Mouse (Mus musculus) retina, postnatal 1 day (tissue): ENCODE results near the gene Dlx2.
A peak's percentile ranks its signal among the peaks of the same experiment; 100 is the strongest.

Experiments used
- DNase-seq: peaks from one replicate; pipeline ENCODE4 v3.0.0-alpha.2; 2012

Gene Dlx2

DNA sequence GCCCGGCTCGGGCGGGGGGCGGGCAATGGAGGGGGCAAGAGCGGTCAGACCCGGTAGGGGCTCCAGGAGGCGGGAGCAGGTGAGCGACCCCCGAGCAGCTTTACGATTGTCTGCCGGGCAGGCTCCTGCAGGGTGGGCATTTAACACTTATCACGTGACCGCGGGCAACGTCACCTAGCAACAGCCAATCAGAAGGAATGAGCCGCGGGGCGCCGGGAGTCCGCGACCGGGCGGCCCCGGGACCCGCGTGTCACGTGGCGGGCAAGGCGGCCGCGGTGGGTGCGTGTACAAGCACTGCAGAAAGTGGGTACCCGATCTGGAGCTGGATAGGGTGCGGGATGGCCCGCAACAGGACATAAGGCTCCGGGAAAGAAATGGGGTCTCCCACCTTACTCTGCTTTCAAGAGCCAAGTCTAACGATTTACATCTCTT, at the start of gene Dlx2:
Gene Dlx2 (minus strand): TSS at position 115 of the 432 bp plus-strand sequence.
- DNase-seq: peak; percentile 93

DNA sequence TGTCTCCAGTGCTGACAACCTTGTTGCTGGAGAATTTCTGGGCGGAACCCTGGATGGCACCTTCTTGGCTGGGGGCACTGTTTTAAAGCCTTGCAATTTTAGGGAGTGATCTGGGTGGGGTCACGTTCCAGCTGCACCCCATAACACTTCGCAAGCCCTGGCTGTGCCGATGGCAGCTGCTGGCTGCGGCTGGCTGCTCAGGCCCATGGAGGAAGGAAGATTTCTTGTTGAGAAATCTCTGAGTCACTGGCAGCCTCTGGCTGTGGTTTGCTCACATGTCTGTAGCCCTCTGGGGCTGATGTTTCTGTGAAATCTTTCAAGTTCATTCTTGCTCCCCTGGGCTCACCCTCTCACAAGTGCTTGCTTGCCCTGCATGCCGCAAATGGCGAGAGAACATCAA, 47.9 kb upstream of the Dlx2 start:
- DNase-seq: no peak

DNA sequence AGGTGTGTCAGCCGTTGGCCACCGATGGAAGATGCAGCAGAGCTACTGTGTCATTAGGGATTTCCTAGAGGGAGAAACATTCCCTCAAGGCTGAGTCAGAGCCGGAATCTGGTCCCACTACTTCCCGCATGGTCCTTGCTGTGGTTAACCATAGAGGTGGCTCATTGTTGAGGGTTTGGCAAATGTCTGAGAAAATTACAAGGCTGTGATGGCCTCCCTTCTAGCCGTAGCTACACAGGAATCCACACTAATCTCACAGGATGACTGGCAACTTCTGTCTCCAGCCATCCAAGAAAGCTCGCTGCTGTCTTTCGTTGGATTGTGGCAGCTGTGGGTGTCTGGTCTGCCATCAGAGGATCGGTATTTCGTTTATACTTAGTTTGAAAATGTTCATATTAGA, 42.6 kb upstream of the Dlx2 start:
- DNase-seq: no peak

DNA sequence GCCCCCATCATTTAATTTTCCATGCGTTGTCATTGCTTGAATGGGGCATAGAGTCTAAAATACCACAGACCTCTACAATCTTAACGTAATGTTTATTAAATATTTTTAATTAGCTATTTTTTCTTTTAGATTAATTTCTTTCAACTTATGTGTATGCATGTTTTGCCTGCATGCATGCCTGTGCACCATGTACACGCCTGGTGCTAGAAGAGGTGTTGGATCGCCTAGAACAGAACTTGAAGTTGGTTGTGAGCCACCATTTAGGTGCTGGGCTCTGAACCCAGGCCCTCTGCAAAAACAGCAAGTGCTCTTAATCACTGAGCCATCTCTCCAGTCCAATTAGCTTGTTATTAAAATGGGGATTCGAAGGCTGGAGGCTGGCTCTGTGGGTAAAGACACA, 34.9 kb upstream of the Dlx2 start:
- DNase-seq: no peak

DNA sequence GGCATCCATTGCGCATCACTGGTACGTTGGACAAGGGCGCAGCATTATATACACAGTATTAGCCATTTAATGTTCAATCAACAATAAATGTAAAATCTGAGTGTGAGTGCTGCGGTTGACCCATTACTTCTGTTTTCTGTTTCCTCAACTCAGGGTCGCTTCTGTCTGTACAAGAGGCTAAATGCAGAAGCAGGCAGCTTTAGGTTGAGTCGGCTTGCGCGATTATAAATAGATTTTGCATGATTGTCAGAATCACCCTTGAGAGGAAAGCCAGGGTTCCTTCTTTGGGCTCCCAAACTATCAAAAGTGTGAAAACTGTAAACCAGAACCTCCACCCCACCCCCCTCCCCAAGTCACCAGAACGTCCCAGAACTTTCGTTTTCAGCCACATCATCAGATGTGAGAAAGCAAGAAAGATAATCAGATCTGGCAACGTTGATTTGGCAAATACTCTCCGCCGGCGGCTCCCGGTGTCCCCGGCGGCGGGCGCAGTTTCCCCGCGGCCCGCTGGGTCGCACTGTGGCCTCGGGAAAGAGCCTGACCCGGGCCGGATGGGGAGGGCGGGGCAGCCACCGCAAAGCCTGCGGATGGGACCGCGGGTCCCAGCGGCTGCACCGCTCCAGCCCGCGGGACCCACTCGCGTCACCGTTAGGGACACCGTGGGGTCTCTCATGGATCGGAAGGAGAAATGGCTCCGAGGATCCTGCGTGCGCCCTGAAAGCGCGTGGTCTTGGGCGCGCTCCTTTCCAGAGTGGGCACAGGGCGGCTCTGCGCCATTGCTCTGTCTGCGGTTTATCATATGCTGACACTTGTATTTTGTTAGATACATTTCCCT, 34.3 kb upstream of the Dlx2 start:
- peak; percentile 77 for DNase-seq

DNA sequence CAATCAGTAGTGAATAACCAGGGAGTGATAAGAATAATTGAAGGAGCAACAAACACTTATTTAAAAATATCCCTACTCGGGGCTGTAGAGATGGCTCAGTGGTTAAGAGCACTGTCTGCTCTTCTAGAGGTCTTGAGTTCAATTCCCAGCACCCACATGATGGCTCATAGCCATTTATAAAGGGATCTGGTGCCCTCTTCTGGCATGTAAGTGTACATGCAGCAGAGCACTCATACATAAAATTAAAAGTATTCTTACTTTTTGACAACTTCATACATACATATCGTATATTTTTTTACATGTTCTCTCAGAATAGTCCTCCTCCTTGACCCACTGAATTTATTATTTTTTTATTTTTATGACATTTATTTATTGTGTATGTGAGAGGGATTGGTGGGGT, 30.5 kb upstream of the Dlx2 start:
- no peak for DNase-seq

DNA sequence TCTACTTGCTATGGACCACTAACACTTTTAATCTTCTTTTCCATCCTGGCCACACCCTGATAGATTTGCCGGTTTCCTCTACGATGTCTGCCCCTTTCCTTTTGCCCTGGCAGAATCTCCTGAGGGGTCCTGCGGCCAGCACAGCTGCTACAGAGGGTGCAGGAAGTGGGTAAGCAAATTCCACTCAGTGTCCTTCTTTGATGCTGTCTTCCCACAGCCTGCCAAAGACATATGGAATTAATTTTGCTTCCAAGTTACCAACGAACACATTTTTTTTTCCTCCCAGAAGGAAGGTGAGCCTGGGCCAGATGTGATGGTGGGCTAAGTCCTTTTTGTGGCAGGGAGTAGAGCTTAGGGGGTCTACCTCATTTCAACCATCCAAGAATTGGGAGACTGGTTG, 27.2 kb upstream of the Dlx2 start:
- no peak for DNase-seq

DNA sequence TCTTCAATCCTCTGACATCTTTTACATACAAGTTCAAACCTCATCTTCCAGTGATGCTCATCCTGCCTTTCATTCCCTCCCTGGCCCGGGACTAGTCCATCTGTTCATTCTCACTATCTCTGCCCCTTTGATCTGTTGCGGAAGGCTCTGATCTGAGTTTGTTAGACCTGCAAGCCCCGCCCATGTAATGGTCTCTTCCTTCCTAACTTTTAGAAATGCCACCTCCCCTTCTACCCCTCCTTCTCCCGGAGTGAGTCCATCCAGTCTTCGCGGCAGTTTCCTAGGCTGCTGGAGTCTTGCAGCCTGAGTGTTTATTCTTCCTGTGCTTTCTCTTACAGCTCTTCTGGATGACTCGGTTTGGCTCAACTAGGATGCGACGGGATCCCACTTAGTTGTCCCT, 19.9 kb upstream of the Dlx2 start:
- DNase-seq: no peak

DNA sequence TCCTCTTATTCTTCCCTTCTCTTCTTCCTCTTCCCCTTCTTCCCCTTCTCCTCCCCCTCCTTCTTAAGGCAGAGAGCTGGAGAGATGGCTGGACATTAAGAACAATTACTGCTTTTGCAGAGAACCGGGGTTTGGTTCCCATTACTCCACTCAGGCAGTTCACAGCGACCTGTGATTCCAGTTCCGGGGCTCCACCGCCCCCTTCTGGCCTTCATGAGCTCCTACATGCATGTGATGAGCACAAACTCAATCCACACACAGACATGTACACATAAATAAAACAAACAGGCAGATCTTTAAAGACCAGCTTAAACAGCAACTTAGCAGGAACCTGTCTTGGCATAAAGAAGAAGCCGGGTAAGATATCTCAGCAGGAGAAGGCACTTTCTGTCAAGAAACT, 9.5 kb upstream of the Dlx2 start:
- peak; percentile 10 for DNase-seq

DNA sequence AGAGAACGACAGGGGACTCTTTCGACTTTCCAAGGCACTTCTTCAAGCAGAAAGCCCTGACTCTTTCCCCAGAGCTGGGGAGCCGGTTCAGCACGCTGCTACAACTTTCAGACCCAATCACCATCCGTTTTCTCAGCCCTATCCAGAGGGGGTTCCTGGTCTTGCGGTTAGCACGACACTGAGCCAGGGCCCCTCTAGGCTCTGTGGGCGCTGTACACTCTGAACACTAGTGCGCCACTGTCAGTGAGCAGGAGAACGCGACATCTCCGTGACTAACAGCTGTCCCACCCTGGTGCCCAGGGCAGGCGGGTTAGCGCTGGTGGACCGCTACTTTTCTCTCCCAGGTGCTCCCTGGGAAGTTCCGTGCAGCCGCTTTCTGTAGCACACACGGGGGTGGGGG, 5.2 kb upstream of the Dlx2 start:
- peak; percentile 31 for DNase-seq

DNA sequence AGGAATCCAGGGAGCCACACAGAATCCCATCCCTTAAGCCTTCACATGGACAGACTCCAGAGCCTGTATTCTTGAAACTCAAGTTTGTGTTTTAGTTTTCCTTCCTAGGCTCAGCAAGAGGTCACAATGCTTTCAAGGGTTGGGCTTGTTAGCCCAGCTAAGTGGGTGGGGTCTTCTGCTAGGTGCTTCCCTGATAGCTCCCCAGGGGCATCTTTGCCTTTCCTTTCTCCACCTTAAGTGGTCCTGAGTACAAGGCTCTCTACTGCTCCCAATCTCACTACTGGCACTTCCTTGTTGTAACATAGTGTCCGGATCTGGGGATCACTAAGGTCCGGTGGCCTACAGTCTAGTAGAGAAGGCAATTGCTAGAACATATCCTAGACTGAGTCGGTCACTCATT, 3.8 kb upstream of the Dlx2 start:
- DNase-seq: no peak

DNA sequence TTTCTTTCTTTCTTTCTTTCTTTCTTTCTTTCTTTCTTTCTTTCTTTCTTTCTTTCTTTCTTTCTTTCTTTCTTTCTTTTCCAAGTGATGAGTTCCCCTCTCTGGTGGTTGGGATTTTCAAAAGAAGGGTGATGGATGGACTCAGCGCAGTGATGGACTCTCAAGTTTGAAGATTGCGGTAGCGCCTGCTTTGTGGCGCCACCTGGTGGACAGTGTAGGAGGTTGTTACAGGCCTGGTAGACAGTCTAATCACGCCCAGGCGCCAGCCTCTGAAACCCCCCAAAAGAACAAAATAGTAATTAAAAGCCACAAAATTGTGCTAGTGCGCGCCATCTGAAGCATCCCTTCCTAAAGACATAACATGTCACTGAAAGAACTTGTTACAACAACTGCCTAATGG, 1.3 kb upstream of the Dlx2 start:
- DNase-seq: peak; percentile 89

DNA sequence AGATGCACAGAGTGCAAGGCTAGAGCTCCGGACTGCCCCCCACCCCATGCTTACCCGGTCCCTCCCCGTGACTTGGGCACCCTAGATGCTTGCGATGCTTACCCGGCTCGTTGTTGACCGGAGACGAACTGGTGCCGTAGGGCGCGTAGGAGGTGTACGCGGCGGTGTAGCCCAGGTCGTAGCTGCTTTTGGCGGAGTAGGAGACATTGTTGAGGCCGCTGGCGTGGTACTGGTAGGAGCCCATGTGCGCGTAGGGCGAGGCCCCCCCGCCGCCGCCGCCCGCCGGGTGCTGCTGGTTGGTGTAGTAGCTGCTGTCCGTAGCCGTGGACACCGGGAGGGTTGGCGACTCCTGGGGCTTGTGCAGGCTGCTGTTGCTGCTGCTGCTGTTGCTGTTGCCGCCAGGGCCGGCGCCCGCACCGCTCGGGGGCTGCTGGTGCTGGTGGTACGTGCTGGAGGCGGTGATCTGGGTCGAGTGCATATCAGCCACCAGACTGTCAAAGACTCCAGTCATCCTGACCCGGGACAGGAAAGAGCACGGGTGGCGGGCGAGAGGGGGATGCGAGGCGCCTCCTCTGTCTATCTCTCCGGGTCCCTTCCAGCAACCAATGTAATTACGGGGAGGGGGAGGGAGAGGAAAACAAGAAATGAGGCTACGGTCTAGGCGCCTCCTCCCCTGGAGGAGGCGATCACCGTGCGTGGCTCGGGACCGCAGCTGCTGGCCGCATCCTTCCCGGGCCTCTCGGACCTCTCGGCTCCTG, 493 bp downstream of the Dlx2 start:
- DNase-seq: no peak

DNA sequence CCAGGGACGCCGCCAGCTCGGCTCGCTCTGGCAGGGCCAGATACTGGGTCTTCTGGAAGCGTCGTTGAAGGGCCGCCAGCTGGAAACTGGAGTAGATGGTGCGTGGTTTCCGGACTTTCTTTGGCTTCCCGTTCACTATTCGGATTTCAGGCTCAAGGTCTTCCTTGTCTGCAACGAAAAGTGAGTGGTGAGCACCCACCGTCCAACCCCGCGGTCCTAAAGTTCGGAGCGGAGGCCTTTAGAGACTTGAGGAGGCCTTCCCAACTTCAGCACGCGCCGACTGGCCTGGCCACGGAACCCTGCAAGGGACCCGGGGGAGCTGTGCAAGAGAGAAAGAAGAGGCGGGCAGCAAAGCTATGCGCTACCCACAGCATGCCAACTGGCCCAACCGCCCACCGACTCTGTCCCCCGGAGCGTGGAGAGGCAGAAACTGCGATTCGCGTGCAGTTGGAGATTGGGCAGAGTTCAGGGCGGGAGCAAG, 1.1 kb downstream of the Dlx2 start:
- DNase-seq: peak; percentile 50

DNA sequence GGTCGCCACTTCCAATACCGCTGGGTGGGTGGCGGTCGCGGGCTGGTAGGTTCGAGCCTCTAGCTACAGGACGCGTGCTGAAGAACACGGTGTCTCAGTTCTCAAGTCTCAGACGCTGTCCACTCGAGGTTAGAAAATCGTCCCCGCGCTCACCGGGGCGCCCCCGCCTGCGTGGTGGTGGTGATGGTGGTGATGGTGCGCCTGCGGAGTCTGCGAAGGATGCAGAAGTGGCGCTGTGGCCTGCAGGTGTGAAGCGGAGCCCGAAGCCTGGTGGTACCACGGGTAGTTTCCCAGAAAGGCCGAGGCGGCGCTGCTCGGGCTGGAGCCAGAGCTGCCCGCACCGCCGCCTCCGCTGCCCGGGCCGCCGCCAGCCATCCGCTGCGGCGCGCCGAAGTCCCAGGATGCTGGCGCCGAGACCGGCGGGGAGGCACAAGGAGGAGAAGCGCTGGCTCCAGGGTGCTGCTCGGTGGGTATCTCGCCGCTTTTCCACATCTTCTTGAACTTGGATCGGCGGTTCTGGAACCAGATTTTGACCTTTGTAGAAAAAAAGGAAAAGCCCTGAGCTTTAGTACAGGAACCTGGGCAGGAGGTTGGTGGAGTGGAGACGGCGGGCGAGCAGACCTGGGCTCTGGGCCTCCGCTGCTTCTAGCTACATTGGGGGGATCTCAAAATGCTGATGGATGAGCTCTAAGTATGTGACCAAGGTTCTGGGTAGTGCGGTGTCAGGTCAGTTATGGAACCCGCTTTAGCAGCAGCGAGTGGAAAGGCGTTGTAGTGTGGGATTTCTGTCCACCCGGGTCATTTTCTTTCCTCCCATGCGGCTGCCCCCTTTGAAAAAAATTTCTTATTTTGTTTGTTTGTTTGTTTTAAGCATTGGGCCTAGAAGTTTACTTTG, 1.9 kb downstream of the Dlx2 start:
- DNase-seq: peak; percentile 60

DNA sequence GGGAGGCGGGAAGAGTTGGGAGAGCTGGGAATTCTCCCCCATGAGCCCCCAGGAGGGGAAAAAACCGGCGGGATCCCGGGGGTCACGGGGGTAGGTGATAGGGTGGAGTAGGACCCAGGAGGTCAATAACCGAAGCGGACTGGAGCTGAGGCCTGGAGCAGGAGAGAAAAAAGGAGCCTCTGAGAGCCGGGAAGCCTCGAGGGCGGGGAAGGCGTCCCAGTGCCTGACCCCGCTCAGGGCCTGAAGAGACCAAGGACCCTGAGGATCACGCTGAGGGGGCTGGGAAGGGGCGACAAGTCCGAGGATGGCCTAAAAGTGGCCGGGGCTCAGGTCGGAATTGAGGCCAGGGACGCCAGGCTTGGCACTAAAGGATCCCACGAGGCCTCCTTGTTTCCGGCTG, 2.6 kb downstream of the Dlx2 start:
- DNase-seq: no peak

DNA sequence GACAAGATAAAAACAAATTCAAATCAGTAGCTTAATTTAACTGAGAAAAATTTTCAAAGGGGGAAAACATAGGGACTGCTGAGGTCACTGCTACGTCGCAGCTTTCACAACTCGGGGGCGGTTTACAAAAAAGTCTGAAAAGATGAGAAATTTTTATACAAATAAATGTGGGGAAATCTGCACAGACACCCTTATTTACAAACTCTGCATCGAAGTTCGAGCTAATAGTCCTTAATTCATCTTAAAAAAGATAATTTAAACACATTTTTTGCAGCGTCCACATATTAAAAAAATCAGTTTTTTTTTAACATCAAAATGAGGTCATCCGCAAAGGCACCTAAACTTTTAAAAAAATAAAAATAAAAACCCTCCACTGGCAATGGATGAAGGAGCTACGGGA, 3.0 kb downstream of the Dlx2 start:
- no peak for DNase-seq

DNA sequence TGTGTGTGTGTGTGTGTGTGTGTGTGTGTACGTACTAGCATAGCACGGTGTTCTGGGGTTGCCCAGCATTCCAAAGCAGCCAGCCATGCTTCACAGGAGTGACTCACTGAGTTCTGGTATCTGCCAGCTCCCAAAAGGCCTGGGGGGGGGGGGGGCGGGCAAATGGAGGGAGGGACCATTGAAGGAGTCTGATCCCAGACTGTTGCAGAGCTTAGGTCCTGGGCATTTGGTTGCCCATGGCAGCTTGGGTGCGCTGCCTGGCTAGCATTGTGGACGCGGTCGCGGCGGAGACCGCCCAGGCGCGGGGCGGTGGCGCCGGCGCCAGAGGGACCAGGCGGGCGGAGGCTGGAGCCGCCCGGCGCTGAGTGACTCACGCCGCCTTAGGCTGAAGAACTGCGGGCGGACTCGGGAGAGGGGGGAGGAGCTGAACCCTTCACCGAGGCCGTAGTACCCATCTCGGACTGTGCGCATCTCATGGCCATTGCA, 3.7 kb downstream of the Dlx2 start:
- DNase-seq: peak; percentile 69

DNA sequence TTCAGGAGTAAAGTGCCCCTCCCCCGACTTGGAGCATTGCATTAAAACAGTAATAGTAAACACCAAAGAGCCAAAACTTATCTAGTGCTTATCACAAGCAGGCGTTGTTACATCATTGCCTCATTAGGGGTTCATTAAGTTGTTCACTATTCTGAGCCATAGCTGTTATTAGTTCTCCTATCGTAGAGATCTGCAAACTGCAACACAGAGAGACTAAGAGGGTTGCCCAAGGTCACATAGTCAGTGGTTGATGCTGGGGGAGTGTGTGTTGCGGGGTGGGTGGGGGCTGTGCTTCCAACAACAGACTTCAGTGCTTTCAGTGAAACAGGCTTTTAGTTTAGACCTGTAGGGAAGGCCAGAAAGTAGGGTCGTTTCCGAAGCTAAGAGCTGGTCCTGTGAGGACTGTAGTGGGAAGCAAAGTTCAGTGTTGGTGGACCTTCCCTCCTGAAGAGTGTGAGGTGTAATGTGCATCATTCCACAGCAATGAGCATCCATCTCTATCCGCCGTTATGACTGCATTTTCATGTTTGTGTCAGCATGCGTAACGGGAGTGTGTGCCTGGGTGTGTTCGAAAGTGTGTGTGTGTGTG, 4.2 kb downstream of the Dlx2 start:
- DNase-seq: no peak

DNA sequence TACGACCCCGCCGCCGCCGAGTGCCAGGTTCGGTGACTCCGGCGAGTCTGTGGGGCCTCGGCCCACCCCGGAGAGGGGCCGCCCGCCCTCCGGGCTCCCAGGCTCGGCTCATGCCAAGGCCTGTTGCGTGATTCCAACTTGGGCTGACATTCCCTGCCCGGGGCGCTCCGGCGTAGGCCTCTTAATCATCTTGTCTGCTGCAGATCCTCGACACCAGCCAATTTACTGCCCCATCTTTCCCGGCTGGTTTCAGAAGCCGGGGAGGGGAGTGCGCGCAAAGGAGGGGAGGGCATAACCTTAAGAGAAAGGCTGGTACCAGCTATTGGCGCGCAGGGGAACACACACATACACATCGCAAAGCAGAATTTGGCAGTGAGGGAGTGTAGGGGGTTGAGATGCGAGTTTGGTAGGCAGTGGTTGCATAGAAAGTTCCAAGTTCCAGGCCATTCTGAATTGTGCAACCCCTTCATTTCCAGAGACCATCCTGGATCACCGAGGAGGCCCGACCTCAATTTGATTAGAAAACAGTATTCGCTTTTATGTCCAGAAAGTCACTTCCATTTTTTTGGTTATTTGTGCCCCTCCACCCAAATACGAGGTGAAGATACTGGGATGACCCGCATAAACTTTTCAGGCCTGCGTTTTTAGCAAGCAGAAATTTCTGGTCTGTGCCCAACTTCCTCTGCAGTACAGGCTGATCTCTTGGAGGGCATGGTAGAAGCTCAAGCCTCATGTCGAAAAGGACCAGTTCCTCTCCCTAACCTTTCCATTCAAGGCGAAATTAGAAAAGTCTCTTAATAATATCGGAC, 4.9 kb downstream of the Dlx2 start:
- peak; percentile 62 for DNase-seq

DNA sequence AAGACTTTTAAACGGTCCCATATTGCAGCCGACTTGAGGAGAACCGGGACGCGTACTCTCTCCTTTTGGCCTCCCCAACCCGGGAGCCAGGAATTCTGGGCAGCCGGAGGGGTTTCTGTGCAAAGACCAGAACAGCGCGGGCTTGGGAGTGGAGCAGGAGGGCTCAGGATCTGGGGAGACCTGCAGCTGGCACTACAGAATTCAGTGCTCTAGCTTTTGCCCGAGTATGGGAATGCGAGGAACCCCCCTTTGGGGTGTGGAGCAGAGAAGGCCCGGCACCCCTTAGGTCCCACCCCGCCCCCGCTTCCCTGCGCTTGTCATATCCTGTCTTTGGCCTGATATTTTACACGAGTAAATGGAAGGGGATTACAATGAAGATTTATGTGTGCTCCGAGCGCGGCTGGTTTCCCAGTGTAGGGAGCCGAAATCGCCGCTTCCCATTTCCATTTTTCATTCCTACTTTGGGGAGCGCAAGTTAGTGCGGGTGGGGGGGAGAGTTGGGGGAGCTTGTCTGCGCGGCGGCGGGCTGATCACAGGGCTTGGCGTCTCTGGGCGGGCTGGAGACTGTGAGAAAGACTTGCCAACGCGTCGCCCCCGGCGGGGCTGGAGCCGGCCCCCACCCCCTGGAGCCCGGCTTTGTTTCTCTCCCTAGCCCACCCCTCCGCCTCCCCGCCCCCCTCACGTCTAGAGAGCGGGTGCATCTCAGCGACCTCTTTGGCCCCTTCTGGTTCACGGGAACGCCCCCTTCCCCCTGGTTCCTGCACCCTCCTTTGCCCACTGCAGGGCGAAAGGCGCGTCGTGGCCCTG, 5.7 kb downstream of the Dlx2 start:
- no peak for DNase-seq
